Mouse (Mus musculus) CH12F3 (cell line): ENCODE data around the gene Bmp7.

Source experiments
- in situ Hi-C: fragments of 300-500 bp; cut with MboI; formaldehyde crosslinking; loops from 2 replicates; pipeline ENCODE4 v1.14.3; 2020; ENCODE audit warnings: low sequenced_read_pairs

The Bmp7 gene

GRCm38 (mm10) chr2:172950119-172950676 is 10.1 kb upstream of the Bmp7 start:
- in situ Hi-C loops: no loop called here

GRCm38 (mm10) chr2:172949051-172949450 is 8.9 kb upstream of the Bmp7 start:
- in situ Hi-C loops: no loop called here

DNA sequence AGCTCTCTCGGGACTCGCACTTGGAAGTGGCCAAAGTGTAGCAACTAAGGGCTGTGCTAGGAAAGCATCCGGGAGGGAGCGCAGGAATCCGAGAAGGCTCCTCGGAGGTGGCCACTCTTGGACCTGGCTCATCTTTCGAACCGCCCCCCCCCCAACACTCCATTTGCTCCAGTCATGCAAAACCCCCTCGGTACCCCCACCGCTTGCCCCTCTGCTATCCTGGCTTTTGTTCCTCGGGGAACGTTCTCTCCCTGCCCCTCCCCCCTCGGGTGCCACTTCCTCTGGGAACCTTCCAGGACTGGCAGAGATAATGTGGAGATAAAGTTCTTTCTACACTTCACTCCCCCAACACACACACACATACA is 660 bp upstream of the Bmp7 start:
- in situ Hi-C loops: no loop called here

DNA sequence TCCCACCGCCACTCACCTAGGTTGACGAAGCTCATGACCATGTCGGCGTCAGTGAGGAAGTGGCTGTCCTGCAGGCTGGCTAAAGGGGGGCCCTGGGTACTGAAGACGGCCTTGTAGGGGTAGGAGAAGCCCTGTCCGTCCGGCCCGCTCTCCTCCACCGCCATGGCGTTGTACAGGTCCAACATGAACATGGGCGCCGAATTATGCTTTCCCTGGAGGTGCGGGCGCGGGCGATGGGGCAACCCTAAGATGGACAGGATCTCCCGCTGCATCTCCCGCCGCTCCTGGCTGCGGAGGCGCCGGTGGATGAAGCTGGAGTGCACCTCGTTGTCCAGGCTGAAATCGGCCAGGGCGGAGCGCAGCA is 500 bp downstream of the Bmp7 start:
- in situ Hi-C loops: no loop called here

DNA sequence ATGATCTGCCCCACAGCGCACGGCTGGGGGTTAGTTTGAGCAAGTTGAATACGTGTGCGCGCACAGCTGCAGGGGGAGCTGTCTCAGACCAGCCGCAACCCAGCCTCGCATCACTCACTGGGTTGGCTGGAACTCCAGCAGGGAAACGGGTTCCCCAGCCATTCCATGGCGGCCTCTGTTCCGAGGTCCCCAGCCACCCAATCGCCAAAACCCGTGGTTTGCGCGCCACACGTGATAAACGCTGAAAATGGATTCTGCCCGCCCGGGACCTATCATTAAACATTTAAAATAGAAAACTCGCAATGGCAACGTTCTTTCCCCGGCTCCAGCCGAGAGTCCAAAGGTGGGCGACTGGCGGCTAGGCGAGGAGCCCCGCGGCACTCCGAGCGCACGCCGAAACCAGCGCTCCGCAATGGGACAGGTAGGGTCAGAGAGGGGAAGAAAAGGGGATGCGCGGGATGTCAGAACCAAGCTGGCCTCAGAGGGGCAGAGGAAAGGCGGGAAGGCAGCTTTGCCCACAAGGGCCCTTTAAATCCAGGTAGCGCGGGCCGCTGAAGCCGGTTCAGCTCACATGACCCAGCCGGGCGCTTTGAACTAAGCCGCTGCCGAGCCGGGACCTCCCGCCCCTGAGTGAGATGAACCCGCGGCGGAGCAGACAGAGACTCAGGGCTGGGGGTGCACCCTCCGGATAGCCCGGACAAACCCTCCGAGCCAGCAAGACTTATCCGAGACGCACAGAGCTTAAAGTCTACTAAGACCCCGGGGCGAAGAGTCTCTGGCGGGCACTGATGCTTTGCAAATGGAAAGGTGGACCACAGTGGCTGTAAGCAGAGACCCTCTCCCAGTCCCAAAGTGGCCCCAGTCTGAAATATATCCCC is 1.1 kb downstream of the Bmp7 start:
- in situ Hi-C loops: no loop called here

DNA sequence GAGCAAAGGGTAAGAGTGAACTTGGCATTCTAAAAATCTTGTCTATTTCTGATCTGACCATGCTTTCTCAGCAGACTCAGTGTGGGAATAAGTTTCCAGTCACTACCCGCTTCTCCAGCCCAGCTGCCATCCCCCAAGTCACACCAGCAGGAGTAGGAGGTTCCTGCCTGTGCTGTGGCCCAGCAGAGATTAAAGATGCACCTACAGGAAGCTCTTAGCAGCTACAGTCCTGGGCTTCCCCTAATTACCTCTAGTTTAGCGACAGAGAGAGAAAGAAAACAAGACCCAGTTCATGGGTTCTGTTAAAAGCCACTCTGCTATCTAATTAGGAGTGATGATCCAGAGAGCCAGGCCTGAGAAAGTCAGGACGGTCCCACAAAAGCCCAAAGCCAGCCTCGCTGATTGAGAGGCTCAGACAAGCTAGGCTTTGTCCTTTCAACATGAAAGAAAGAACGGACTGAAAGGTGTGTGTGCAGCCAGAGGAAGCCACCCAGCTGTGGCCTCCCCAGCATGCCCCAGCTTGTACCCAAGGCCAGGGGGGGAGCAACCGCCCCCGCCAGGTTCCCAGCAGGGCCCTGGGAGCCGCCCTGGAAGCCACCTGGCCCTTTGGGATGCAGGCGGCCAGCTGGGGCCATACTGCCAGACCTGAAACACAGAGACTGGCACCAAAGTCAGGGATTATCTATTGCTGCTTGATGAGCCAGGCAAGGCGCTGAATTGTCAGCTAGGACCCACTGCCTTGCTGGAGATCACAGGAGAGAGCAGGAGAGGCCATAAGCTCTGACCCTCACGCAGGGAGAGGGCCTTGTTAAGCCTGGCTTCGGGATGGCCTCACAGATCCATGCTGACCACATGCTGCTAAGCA is 2.6 kb downstream of the Bmp7 start:
- in situ Hi-C loops: no loop called here

GRCm38 (mm10) chr2:172936844-172937243 is 3.3 kb downstream of the Bmp7 start:
- in situ Hi-C loops: no loop called here

DNA sequence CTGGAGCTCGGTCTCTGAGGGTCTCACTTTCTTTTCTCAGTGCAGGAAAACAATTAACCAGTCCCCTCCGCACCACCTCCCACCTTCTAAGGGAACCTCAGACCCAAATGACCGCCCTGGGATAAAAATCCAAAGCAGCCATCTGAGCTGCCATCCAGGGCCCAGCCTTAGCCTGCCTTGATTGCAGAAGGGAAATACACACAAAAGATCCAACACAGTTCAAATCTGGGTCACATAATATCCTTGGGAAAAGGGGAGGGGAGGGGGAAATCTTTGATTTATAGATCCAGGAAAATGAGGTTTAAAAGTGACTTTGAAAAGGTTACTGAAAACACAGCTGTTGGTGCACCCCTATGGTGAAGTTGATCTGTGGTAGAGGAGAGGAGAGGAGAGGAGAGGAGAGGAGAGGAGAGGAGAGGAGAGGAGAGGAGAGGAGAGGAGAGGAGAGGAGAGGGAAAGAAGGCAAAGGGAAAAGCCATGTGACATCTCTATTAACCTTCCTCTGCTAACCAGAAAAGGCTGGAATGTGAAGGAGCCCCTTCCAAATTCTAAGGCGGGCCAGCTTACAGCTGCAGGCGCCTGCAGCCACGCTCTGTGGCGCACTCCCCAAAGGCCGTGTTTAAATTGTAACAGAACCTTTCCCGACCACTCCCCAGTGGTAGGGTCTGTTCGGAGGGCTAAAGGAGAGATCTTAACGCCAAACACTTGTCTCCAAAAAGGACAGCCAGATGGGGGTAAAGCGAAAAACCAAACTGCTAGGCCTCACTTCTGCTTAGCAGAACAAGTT is 4.2 kb downstream of the Bmp7 start:
- in situ Hi-C loops: no loop called here

DNA sequence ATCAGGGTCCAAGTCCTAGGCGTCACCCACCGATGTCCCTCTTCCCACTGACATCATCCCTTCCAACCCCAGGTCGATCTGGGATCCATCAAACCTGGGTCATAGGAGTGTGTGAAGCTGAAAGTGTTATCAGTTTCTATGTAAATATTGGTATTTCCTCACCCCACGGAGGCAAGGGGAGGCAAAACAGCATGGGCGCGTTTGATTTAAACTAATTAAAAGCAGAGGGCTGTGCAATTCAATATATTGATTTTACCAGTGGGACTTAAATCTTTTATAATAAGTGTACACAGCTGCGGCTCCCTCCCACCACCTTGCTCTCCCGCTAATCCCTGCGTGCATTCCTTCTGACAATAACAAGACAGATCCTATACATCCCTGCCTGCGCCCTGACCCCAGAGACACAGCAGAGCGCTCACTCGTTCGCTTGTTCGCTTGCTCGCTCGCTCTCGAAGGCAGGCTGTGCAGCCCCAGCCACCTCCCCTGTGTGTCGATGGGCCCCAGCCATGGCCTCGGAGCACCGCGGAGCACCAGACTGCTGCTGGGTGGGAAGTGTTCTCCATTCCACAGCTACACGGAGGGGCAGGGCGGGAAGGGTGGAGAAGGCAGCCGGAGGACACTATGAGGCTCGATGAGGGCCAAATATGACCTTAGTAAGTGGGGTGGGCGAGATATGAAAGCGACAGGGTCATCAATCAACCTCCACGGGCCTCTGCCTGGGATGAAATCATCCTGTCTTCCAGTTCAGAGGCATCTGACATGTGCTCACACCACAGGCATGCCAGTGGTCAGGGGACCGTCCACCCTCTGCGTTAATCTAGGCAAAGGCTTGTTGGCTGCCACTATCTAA is 5.0 kb downstream of the Bmp7 start:
- in situ Hi-C loops: no loop called here

GRCm38 (mm10) chr2:172934420-172934788 is 5.7 kb downstream of the Bmp7 start:
- in situ Hi-C loops: no loop called here

DNA sequence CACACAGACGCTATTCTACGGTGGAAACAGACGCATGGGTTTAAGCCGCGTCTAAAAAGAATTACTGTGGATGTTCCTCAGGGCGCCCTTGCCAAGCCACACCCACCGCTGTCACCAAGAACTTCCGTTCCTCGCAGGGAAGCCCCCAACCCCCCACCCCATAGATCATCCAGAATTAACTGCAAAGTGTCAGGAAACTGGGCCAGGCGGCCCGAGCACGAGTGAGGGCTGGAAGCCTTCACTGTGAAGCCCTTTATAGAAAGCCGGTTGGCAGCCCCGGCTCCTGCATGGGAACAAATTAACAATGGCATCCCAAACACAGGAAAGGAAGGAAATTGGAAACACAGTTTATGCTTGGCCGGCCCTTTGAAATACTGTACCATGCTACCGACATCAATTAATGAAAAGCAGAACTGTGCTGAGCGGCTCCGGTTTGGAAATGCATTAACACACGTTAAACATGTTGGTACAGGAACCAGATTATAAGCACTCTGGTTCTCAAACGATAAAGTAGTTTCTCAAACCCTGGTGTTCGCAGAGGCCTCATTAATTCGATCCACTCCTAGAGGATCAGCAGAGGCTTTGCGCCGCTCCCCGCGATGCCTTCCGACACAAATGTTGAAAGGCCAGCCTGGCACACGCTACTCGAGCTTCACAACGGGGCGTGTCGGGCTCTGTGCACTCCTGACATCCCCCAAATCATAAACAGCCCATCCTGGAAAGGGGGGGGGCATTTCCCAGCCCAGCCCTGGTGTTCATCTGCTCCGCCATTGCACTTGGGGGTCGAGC is 6.3 kb downstream of the Bmp7 start:
- in situ Hi-C loops: no loop called here

- in situ Hi-C loops: no loop called here
Observed at GRCm38 (mm10) chr2:172931137-172931898, 8.8 kb downstream of the Bmp7 start.

DNA sequence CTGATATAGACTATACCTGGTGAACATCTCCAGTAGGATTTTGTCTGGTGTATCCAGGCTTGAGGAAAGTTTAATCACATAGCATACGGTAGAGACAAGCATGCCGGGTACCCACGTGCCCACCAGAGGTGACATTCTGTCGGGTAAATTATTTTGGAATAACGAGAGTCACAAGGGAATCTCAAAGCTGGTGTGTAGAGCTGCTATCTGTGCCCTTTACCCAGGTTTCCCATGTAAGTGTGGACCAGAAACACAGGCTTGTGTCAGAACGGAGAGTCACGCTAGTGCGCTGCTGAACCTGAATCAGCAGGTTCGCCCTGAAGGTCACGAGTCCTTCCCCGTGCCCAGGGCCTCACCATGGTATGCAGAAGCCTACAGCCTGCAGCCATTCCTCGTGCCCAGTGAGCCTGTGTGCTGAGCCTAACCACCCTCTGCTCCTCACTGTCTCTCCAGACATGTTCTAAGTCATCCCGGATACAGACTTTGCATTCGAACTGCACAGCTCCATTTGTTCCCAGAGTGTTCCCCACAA is 10.2 kb downstream of the Bmp7 start:
- in situ Hi-C loops: no loop called here

- in situ Hi-C loops: no loop called here
Observed at GRCm38 (mm10) chr2:172927643-172928042, 12.5 kb downstream of the Bmp7 start.

GRCm38 (mm10) chr2:172926311-172926710 is 13.8 kb downstream of the Bmp7 start:
- in situ Hi-C loops: no loop called here

- in situ Hi-C loops: no loop called here
Observed at GRCm38 (mm10) chr2:172924961-172925360, 15.2 kb downstream of the Bmp7 start.

DNA sequence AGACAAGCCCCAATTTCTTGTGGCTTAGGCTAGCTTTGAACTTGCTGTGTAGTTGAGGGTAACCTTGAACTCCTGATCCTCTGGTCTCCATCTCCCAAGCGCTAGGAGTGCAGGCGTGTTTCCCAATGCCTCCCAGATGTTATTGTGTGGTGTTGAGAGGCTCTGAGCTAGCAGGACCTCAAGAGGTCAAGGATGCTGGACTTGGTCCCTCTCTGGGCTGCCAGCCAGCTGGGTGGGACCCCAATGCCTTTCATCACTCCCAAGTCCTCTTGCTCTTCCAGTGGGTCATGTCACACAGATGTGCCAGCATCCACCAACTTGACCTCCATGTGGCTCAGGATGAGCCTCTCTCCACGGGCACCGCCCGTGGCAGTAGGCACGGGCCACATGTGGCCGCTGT is 16.9 kb downstream of the Bmp7 start:
- in situ Hi-C loops: no loop called here

- in situ Hi-C loops: no loop called here
Observed at GRCm38 (mm10) chr2:172922597-172922996, 17.5 kb downstream of the Bmp7 start.
